Mouse (Mus musculus): ENCODE data around the gene Efcab14.

Gene Efcab14

DNA sequence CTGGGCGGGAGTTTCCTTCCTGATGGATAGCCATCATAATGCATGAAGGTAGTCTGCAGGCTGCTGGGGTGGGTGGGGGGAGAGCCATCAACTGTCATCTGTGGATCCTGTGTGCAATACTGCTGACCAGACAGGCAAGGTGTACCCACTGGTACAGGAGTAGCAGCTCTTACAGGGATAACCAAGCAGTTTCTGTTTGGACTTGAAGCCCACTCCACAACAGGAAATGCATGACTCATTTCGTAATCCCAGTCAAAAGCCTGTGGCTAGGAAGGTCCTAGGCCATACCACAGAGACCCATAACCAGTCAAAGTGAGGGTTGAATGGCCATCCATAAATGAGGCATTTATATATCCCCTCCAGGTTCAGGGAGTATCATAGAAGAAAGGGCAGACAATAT lies 40.1 kb downstream of the Efcab14 start:
- DNase-seq (ENCODE audit: low read depth, low spot score), result no peak

DNA sequence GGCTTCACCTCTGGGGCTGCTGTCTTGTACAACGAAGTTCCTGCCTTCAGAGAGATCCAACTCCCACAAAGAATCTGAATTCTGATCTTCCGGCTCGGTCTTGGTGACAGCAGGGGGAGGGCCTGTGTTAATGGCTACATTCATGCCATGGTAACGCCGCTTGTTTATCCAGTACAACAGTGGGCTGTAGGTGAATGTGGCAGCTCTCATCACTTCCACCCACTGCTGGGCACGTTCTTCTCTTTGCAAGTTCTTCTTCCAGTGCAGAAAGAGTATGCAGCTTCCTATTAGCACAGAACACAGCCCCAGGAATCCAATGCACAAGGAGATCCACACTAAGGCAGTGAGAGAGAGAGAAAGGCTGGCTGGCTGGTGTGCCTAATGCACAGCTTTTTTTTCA lies 42.7 kb downstream of the Efcab14 start:
- no peak for DNase-seq (ENCODE audit: low read depth, low spot score)

DNA sequence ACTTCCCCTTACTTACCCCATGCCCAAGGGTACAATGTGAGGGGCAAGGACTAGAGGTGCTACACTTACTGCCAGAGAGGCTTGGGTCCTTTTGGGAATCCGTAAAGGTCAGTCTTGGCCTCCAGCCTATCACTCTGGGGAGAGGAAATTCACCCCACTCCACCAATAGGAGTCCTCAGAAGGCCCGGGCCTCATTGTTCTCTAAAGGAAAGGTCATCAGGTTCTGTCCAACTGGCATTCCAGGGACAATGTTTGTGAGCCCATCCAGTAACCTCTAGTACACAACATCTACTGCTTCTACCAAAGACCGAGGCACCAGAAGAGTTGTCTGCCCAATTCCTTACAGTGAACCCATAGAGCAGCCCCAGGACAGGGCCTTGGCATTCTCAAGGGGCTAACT lies 43.4 kb downstream of the Efcab14 start, which contains the start of gene Tex38:
Gene Tex38, minus strand, starts transcription at position 101 of the 400 bp plus-strand sequence.
- no peak for DNase-seq (ENCODE audit: low read depth, low spot score)

GRCm38 (mm10) chr4:115782026-115782805 lies 44.7 kb downstream of the Efcab14 start:
- DNase-seq (ENCODE audit: low read depth, low spot score), result no peak

- peak; percentile 82 for DNase-seq (ENCODE audit: low read depth, low spot score)
Observed at GRCm38 (mm10) chr4:115784769-115785510, 47.4 kb downstream of the Efcab14 start, which contains the start of gene Atpaf1. Gene Atpaf1, plus strand, starts transcription at chr4:115784812.

- no peak for DNase-seq (ENCODE audit: low read depth, low spot score)
Observed at GRCm38 (mm10) chr4:115785511-115786034, 48.0 kb downstream of the Efcab14 start.

DNA sequence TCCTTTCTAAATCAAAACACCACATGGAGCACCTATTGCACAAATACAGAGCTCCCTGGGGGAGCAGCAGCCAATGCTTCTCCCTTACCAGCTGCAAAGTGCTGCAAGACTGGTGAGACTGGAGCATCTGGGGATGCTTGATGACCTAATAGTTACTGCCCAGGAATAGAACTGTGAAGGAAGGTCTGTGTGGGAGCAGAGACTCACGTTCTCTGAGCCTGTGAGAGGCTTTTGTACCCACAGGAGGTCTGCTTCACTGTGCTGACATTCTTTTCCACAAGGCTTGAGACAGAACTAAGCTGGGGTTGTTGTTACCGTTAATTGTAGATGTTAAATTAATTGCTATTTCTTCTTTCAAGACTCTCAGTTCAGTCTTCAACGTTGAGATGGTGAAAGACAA lies 53.3 kb downstream of the Efcab14 start:
- DNase-seq (ENCODE audit: low read depth, low spot score), result no peak

GRCm38 (mm10) chr4:115795360-115795759 lies 57.8 kb downstream of the Efcab14 start:
- no peak for DNase-seq (ENCODE audit: low read depth, low spot score)

- no peak for DNase-seq (ENCODE audit: low read depth, low spot score)
Observed at GRCm38 (mm10) chr4:115799981-115800380, 62.4 kb downstream of the Efcab14 start.

DNA sequence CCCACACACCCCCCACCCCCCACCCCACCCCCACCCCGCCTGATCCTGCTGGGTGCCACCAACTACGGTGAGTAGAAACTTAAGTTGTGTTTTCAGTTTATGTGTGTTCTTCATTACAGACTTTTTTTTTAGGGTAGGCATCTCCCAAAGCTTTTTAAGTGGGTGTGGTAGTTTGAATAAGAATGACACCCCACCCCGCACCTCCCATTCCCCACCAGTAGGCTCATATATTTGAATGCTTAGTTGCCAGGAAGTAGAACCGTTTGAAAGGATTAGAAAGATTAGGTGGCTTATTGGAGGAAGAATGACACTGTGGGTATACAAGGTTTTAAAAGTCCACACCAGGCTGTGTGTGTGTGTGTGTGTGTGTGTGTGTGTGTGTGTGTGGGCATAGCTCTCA lies 74.8 kb downstream of the Efcab14 start:
- no peak for DNase-seq (ENCODE audit: low read depth, low spot score)

DNA sequence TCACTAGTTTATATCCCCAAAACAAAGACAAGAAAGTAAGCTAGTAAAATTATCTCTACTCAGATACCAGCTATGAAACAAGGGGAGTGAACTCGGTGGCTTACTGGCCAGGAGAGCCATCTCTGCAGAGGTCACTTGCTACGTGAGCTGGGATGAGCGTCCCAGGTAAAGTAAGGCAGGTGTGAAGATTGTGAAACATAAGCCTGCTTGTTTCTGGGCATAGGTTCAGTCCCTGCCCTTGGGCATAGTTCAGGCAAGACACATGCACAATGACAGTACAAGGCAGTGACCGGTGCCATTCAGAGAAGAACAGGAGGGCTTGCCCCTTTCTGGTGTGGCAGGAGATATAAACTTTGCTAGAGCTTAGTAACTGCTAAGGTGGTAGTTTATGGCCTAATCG lies 78.1 kb downstream of the Efcab14 start:
- no peak for DNase-seq (ENCODE audit: low read depth, low spot score)

GRCm38 (mm10) chr4:115820199-115820598 lies 82.7 kb downstream of the Efcab14 start:
- DNase-seq (ENCODE audit: low read depth, low spot score), result no peak

DNA sequence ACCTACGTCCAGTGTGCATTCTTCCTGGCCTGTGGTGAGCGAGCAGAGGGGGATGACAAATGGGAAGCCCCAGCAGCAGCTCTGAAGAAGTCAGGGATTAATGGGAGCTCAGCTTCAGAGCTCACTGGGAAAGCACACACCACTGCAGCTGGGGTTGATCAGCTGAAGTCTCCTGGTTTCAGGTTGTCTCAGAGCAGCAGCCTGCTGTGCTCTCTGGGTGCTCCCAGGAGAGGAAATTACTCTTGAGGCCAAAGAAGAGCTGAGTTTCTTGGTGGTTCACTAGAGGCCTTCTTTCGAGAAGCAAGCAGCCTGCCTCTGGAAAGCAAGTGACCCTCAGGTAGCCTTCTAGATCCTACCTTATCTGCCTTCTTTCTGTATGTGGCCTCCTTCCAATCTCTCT lies 83.4 kb downstream of the Efcab14 start:
- no peak for DNase-seq (ENCODE audit: low read depth, low spot score)

DNA sequence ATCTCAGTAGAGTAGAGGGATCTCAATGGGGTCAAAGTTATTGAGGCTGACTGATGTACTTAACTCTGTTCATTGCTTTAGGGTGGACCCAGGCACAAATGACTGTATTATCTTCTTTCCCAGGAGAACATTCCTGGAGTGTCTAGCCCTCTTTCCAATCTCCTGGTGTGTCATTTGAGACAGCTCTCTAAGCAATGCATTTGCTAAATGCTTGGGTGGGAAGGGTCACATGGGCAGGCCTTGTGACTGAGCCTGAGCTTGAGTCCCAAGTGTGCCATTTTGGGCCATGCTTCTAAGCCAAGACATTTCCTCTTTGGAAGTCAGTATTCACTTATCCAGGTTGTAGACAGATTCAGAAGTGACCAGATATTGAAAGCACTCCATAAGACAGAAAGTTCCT lies 83.9 kb downstream of the Efcab14 start:
- no peak for DNase-seq (ENCODE audit: low read depth, low spot score)

DNA sequence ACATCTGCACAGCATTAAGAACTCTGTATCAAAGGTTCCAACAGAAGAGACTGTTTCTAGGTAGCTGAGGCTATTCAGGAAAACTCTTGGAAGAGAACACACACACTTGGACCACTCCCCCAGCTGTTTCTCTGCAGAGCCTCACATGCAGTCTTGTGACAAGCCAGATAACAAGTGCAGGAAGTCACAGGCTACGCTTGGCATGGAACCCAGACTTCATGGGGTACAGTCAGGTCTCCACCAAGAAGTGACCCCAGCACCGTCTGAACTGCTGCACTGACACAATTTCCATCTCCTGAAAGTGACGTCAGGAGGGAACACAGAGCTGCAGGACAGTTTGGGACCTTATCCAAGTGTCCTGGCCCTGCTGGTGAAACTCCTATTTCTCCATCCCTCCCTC lies 84.4 kb downstream of the Efcab14 start:
- no peak for DNase-seq (ENCODE audit: low read depth, low spot score)

DNA sequence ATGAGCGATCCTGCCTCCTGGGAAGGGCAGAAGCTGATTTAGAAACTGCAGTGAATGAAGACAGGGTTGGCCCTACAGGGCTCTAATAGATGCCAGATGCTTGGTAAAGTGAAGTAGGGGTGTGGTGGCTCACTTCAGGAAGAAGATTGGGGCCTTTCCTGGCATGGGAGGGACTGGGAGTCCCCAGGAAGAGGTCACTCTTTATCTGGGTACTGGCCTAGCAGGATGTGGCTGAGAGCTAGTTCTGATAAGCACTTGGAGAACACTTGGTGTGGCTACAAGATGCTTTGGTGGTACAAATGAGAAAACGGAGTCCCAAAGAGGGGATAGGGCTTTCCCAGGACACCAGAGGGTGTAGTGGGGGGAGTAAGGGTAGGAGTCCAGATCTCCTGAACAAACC lies 86.6 kb downstream of the Efcab14 start:
- DNase-seq (ENCODE audit: low read depth, low spot score), result no peak

- no peak for DNase-seq (ENCODE audit: low read depth, low spot score)
Observed at GRCm38 (mm10) chr4:115825271-115825670, 87.7 kb downstream of the Efcab14 start.
